Mouse (Mus musculus) cerebellum, adult 2 months (tissue): ENCODE measurements at regions not wholly inside any gene's neighbourhood (a gene's known extent, or its start where the extent isn't known, plus 50 kb on each side); places are given as distances from the start of the nearest gene placed in this dataset.

ENCODE experiments used
- DNase-seq, 2 experiments: peaks; one replicate each; pipeline ENCODE4 v3.0.0; 2021
- H3K27ac ChIP-seq: fragments of 200-500 bp; 2 replicates; pipeline ENCODE4 v1.5.1; 2012; ENCODE audit warnings: low read length, control low read depth, inconsistent platforms; ENCODE audit not compliant: insufficient read depth
- H3K27me3 ChIP-seq: fragments of 200-500 bp; 2 replicates; pipeline ENCODE4 v1.6.1; 2012; ENCODE audit warnings: inconsistent platforms, mild to moderate bottlenecking, low read length, moderate library complexity; ENCODE audit not compliant: control insufficient read depth, insufficient read depth
- H3K4me1 ChIP-seq: fragments of 200-500 bp; 2 replicates; pipeline ENCODE4 v1.6.1; 2011; ENCODE audit warnings: low read length; ENCODE audit not compliant: control insufficient read depth, insufficient read depth
- H3K4me3 ChIP-seq: fragments of 200-500 bp; replicated peaks from 2 replicates; pipeline ENCODE3; 2011; ENCODE audit warnings: mild to moderate bottlenecking, low read depth, low read length, control low read depth; ENCODE audit not compliant: insufficient read depth
- CTCF ChIP-seq: fragments of 200-500 bp; IDR thresholded peaks from 2 replicates; pipeline ENCODE4 v1.5.1; 2011; ENCODE audit warnings: low read depth, mild to moderate bottlenecking, control low read depth, low read length, moderate library complexity, borderline replicate concordance; ENCODE audit not compliant: insufficient read depth
- POLR2A ChIP-seq: fragments of 200-500 bp; IDR thresholded peaks from 2 replicates; pipeline ENCODE4 v1.6.1; 2011; ENCODE audit warnings: low read length, control low read depth, borderline replicate concordance; ENCODE audit not compliant: insufficient read depth
- WGBS: fragments of 180-500 bp; shearing (Covaris S2); methylation state at CpG from one replicate; pipeline ENCODE4 v1.1.7; 2018; 5-methylcytosine and 5-hydroxymethylcytosine counted together

GRCm38 (mm10) chr3:51080415-51080814, 143.8 kb upstream of the Noct start:
- no peak overlapping the region for H3K27ac ChIP-seq
- DNase-seq: no peak
- no peaks in the 10 kb centered on the region; the same call in 1 of the 2 replicates for H3K4me1 ChIP-seq
- no peaks in the 10 kb centered on the region for H3K27me3 ChIP-seq
- no peak overlapping the region for H3K4me3 ChIP-seq
- WGBS: 73% methylated on average over 3 of the region's 3 CpGs
- TF ChIP-seq CTCF (no peak), POLR2A (no peak)

- 73% methylated on average over 7 of the region's 7 CpGs for WGBS
- no peak for TF ChIP-seq POLR2A
- no peak for TF ChIP-seq CTCF
- H3K27ac ChIP-seq: no peak overlapping the region
- no peak overlapping the region for H3K4me3 ChIP-seq
- no peaks in the 10 kb centered on the region for H3K27me3 ChIP-seq
- no peak for DNase-seq
- no peaks in the 10 kb centered on the region; the same call in 1 of the 2 replicates for H3K4me1 ChIP-seq
Measured at GRCm38 (mm10) chr3:51080855-51081254, 143.4 kb upstream of the Noct start.

- Histone ChIP-seq H3K27ac (no peak overlapping the region), H3K27me3 (no peaks in the 10 kb centered on the region), H3K4me3 (no peak overlapping the region), H3K4me1 (no peaks in the 10 kb centered on the region; the same call in 1 of the 2 replicates)
- TF ChIP-seq CTCF: no peak
- TF ChIP-seq POLR2A: no peak
- WGBS: 39% methylated on average over 11 of the region's 11 CpGs
- DNase-seq: no peak
Measured at GRCm38 (mm10) chr3:51082831-51083575, 141.2 kb upstream of the Noct start.

- H3K27me3 ChIP-seq: no peaks in the 10 kb centered on the region
- H3K4me3 ChIP-seq: no peak overlapping the region
- H3K4me1 ChIP-seq: no peaks in the 10 kb centered on the region; the same call in 1 of the 2 replicates
- TF ChIP-seq POLR2A (no peak), CTCF (no peak)
- H3K27ac ChIP-seq: no peak overlapping the region
- DNase-seq: no peak
- 63% methylated on average over 7 of the region's 7 CpGs for WGBS
Measured at GRCm38 (mm10) chr3:51083583-51083982, 140.7 kb upstream of the Noct start.

GRCm38 (mm10) chr3:51086441-51086849, 137.8 kb upstream of the Noct start:
- WGBS: 82% methylated on average over 10 of the region's 10 CpGs
- no peak for TF ChIP-seq CTCF
- no peak for TF ChIP-seq POLR2A
- Histone ChIP-seq H3K4me3 (no peak overlapping the region), H3K27me3 (no peaks in the 10 kb centered on the region), H3K27ac (no peak overlapping the region), H3K4me1 (no peaks in the 10 kb centered on the region; the same call in 1 of the 2 replicates)
- DNase-seq: no peak

- no peak for TF ChIP-seq POLR2A
- no peak for TF ChIP-seq CTCF
- no peak for DNase-seq
- Histone ChIP-seq H3K27me3 (no peaks in the 10 kb centered on the region), H3K4me3 (no peak overlapping the region), H3K4me1 (no peaks in the 10 kb centered on the region; the same call in 1 of the 2 replicates), H3K27ac (no peak overlapping the region)
- WGBS: 90% methylated on average over 4 of the region's 4 CpGs
Measured at GRCm38 (mm10) chr3:51087076-51087475, 137.2 kb upstream of the Noct start.

- WGBS: 78% methylated on average over 10 of the region's 10 CpGs
- H3K27me3 ChIP-seq: no peaks in the 10 kb centered on the region
Measured at GRCm38 (mm10) chr3:51089036-51089669, 135.1 kb upstream of the Noct start.

GRCm38 (mm10) chr3:51091478-51091877, 132.8 kb upstream of the Noct start:
- no peak overlapping the region for H3K27ac ChIP-seq
- TF ChIP-seq POLR2A (no peak), CTCF (no peak)
- 85% methylated on average over 4 of the region's 4 CpGs for WGBS
- H3K4me1 ChIP-seq: no peaks in the 10 kb centered on the region
- DNase-seq: no peak
- H3K4me3 ChIP-seq: no peak overlapping the region
- no peaks in the 10 kb centered on the region for H3K27me3 ChIP-seq

More at GRCm38 (mm10) chr3:51089036-51089669, 135.1 kb upstream of the Noct start:
- Histone ChIP-seq H3K27ac (no peak overlapping the region), H3K4me1 (no peaks in the 10 kb centered on the region), H3K4me3 (no peak overlapping the region)
- TF ChIP-seq CTCF (no peak), POLR2A (no peak)
- DNase-seq: no peak
